Mouse (Mus musculus): ENCODE data around the gene Ube2i. TPM values are rescaled to one million over a fixed set of nuclear protein-coding genes. Genes with fewer than 3 reads are reported as not detected.

Ube2i gene
- polyA plus RNA-seq, 1 experiment = 190 TPM

DNA sequence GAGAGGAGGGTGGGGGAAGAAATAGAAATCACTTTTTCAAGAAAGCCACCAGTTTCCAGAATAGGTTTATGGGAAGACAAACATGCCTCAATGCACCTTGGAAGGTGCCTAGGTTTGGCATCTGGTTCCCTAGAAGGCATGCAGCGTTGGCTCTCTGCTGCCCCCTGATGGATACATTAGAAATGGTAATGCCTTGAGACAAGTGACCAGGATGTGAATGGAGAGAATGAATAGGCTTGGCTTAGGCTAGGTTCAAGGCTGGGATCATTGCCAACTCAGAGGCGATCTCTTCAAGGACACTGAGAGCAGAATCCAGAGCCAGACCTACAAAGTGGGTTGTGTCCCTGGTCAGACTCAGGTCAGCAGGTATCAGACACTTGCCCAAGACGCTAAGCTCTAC lies 10.6 kb upstream of the Ube2i start:
- Histone ChIP-seq H3K36me3 (replicated peaks; ENCODE audit: low read length) (no peaks in the 10 kb centered on the region), H3K4me3 (replicated peaks) (no peak overlapping the region), H3K4me1 (peaks cover 10% of the 10 kb centered on the region), H3K9me3 (peaks cover 4% of the 10 kb centered on the region; the same call in 1 of the 2 replicates), H3K27me3 (replicated peaks) (peaks cover 2% of the 10 kb centered on the region)
- no peak for TF ChIP-seq GATA1 (IDR thresholded peaks at IDR 0.05; ENCODE audit: borderline replicate concordance, low read length)
- no peak for TF ChIP-seq FLI1 (IDR thresholded peaks at IDR 0.05; ENCODE audit: low read length)

DNA sequence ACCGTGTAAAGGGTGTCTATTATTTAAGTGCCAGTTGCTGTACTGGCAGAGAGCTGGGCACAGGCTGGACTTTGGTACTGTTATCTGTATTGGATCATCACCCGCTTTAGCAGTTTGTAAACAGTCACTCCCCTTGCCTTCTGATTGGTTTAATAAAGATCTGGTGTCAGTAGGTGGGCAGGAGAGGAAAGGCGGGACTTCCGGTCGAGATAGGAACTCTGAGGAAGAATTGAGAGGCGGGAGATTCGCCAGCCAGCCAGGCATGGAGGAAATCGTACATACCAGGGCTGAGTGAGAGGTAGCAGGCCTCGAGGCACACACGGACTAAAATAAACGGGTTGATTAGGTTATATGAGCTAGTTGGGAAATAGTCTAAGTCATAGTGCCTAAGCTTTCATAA lies 7.7 kb upstream of the Ube2i start:
- Histone ChIP-seq H3K27me3 (replicated peaks) (peaks cover 7% of the 10 kb centered on the region), H3K4me3 (replicated peaks) (no peak overlapping the region), H3K4me1 (peaks cover 20% of the 10 kb centered on the region), H3K9me3 (peaks cover 4% of the 10 kb centered on the region; the same call in 1 of the 2 replicates), H3K36me3 (replicated peaks; ENCODE audit: low read length) (no peaks in the 10 kb centered on the region)
- no peak for TF ChIP-seq FLI1 (IDR thresholded peaks at IDR 0.05; ENCODE audit: low read length)
- TF ChIP-seq GATA1 (IDR thresholded peaks at IDR 0.05; ENCODE audit: borderline replicate concordance, low read length) = no peak

DNA sequence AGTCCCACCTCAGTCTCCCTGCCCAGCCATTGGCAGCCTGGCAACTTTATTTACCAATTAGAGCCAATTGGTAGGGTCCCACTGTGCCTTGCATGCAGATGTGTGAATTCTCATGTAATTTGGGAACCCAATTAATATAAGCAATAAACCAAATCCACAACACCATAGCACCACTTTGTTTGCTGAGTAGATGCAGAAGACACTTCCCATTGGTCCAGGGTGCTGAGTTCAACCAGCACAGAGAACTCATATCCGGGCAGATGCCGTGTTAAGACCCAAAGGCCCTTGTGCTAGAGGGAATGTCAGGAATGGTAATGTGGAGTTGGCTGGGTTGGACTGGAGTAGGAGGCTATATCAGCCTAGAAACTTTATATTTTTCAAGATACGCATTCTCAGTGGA lies 1.4 kb upstream of the Ube2i start:
- Histone ChIP-seq H3K36me3 (replicated peaks; ENCODE audit: low read length) (peaks cover 2% of the 10 kb centered on the region), H3K9me3 (no peaks in the 10 kb centered on the region), H3K4me1 (peaks cover 35% of the 10 kb centered on the region), H3K27me3 (replicated peaks) (peaks cover 9% of the 10 kb centered on the region), H3K4me3 (replicated peaks) (no peak overlapping the region)
- TF ChIP-seq FLI1 (IDR thresholded peaks at IDR 0.05; ENCODE audit: low read length) (no peak), GATA1 (IDR thresholded peaks at IDR 0.05; ENCODE audit: borderline replicate concordance, low read length) (no peak)

DNA sequence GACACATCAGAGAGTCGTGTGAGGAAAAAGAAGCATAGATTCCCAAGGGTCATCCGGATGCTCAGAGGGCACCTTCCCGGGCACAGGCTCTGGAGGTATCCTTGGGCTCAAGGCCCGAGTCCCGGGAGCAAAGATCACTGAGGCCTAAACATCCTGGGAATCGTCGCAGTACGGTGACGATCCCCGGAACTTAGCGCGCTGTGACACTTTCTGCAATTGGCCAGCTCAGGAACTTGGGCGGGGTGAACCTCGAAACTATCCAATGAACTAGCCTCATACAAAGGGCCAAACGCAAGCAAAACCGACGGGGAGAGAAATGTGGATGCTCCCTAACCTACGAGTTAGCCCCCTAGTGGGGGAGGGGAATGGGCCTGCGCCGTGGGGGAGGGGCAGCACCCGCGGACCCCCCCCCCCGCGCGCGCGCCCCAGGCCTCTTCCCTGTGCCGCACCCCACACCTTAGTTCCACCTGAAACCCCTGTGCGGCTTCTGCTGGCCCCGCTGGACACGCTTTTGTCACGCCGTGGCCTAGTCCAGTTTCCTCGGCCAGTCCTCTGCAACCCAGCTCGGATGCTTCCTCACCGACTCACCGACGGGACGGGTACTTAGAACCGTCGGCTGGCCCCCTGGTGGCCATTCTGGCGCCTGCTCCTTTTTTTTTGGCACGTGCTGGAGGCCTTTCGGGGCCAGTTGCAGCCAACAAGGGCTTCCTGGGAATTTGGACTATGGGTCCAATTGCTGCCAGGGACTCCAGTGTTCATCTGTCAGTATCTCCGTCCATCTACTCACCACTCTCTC lies 518 bp downstream of the Ube2i start:
- peak overlapping the region; percentile 95 for H3K4me3 ChIP-seq (replicated peaks)
- H3K36me3 ChIP-seq (replicated peaks; ENCODE audit: low read length) = peaks cover 21% of the 10 kb centered on the region
- H3K27me3 ChIP-seq (replicated peaks) = peaks cover 7% of the 10 kb centered on the region
- TF ChIP-seq GATA1 (IDR thresholded peaks at IDR 0.05; ENCODE audit: borderline replicate concordance, low read length) (no peak), FLI1 (IDR thresholded peaks at IDR 0.05; ENCODE audit: low read length) (no peak)
- no peaks in the 10 kb centered on the region for H3K9me3 ChIP-seq
- H3K4me1 ChIP-seq = peaks cover 48% of the 10 kb centered on the region

DNA sequence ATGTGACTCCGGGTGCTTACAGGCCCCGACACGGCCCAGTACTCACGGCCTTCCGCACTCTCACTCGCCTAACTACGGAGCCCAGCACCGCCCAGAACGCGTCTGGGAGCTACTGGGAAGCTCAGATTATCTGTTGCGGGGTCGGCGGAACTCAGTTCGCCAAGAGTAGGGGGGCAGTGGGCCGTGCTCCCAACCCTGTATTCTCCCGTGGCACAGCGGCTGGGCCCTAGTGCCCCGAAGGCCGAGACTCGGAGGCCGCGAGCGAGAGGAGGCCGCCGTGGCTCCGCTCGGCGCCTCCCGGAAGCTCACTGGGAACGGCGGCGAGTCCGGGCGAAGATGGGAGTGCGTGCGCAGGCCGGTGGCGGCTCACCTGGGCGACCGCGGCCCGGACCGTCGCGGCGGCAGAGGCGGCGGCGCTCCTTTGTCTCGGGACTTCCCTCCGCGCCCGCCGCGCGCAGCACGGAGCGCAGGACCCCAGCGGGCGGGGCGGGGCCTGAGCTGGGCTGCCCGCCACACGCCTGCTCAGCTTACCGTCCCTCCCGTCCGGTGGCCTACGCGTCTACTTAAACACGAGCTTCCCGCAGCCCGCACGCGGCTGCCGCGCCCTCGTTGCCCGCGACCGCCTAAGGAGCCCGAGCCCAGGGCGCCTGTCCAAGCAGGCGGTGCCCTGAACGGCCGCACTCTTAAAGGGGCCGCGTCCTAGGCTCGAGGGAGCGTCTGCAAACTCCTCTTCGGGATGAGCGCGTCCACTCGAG lies 1.3 kb downstream of the Ube2i start:
- H3K4me3 ChIP-seq (replicated peaks) = peak overlapping the region; percentile 95
- peaks cover 54% of the 10 kb centered on the region for H3K4me1 ChIP-seq
- TF ChIP-seq FLI1 (IDR thresholded peaks at IDR 0.05; ENCODE audit: low read length) (no peak), GATA1 (IDR thresholded peaks at IDR 0.05; ENCODE audit: borderline replicate concordance, low read length) (no peak)
- H3K27me3 ChIP-seq (replicated peaks) = peaks cover 5% of the 10 kb centered on the region
- H3K36me3 ChIP-seq (replicated peaks; ENCODE audit: low read length) = peaks cover 29% of the 10 kb centered on the region
- H3K9me3 ChIP-seq = no peaks in the 10 kb centered on the region

DNA sequence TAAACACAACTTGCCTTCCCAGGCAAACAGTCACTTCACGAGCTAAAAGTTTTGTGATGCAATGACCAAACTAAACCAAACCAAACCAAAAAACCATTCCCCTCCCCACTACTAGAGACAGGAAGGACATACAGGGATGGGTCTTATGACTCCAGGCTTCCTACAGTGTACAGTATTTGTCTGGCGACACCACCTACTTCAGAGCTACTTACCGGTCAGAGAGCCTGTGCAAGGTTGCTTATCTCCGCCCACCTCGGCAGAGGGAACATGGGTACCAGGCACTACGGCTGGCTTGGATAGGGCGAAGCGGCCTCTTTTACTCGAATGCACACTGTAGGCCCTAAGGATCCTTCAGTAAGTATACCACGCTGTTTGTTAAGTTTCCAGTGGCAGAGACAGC lies 2.1 kb downstream of the Ube2i start:
- Histone ChIP-seq H3K27me3 (replicated peaks) (peaks cover 2% of the 10 kb centered on the region), H3K4me1 (peaks cover 50% of the 10 kb centered on the region), H3K9me3 (no peaks in the 10 kb centered on the region), H3K4me3 (replicated peaks) (peak overlapping the region; percentile 95), H3K36me3 (replicated peaks; ENCODE audit: low read length) (peaks cover 37% of the 10 kb centered on the region)
- TF ChIP-seq GATA1 (IDR thresholded peaks at IDR 0.05; ENCODE audit: borderline replicate concordance, low read length) = no peak
- no peak for TF ChIP-seq FLI1 (IDR thresholded peaks at IDR 0.05; ENCODE audit: low read length)

DNA sequence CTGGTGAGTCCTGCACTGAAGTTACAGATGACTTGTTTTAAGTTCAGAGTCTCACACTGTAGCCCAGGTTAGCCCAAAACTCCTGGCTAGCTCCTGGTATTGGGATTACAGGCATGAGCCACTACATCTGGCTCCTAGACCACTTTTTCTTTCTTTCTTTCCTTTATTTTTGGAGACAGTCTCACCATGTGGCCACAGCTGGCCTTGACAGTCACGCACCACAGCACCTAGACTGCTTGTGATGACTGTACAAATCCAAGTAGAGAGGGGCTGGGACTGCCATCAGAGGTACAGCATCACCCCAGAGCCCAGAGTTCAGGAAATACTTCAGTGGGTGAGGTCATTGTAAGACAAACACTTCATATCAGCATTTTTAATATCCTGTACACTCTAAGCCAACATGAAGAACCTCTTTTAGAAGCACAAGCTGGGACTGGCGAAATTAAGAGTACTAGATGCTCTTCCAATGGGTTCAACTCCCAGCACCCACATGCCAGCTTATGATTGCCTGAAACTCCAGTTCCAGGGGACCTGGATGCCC lies 3.6 kb downstream of the Ube2i start:
- TF ChIP-seq GATA1 (IDR thresholded peaks at IDR 0.05; ENCODE audit: borderline replicate concordance, low read length) (no peak), FLI1 (IDR thresholded peaks at IDR 0.05; ENCODE audit: low read length) (no peak)
- Histone ChIP-seq H3K4me1 (peaks cover 50% of the 10 kb centered on the region), H3K36me3 (replicated peaks; ENCODE audit: low read length) (peaks cover 51% of the 10 kb centered on the region)

DNA sequence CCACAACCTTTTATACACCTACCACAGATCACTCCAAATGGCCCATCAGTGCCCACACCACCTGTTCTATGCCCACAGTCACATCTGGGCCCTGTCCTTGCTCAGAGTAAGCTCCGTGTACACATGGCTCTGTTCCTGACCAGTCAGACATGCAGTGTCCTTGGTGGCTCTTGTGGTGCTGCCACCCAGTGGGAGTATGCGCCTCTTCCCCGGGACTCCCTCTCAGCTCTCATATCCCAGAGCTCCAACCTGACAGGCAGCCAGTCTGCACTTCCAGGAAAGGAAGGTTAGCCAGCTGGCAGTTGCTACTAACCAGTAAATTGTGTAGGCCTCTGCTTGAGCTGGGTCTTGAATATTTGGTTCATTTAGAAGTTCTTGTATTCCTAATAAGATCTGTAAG lies 10.0 kb downstream of the Ube2i start:
- no peak for TF ChIP-seq GATA1 (IDR thresholded peaks at IDR 0.05; ENCODE audit: borderline replicate concordance, low read length)
- no peak for TF ChIP-seq FLI1 (IDR thresholded peaks at IDR 0.05; ENCODE audit: low read length)
- H3K36me3 ChIP-seq (replicated peaks; ENCODE audit: low read length) = peaks cover 82% of the 10 kb centered on the region
- no peaks in the 10 kb centered on the region for H3K27me3 ChIP-seq (replicated peaks)
- no peak overlapping the region for H3K4me3 ChIP-seq (replicated peaks)
- H3K4me1 ChIP-seq = peaks cover 15% of the 10 kb centered on the region
- H3K9me3 ChIP-seq = no peaks in the 10 kb centered on the region

More for the DNA sequence above, 3.6 kb downstream of the Ube2i start:
- Histone ChIP-seq H3K4me3 (replicated peaks) (peak overlapping the region; percentile 95), H3K9me3 (no peaks in the 10 kb centered on the region), H3K27me3 (replicated peaks) (no peaks in the 10 kb centered on the region)

DNA sequence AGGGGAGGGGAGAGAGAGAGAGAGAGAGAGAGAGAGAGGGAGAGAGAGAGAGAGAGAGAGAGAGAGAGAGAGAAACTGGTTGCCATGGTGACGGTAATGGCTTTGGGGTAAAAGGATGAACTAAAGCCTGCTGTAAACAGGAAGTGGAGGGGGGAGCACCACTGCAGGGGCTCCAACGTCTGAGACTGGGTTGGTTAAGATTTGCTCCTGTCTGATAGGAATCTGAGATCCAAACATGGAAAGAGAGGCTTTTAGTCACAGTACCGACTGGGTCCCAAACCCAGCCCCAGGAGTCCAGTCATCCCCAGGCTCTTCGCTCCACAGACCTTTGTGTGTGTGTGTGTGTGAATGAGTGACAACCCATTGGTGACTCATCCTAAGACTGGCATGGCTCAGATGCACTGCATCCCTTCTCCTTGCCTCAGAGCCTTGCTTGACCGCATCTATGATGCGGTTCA lies 16.6 kb downstream of the Ube2i start:
- H3K9me3 ChIP-seq = no peaks in the 10 kb centered on the region
- peaks cover 42% of the 10 kb centered on the region for H3K27me3 ChIP-seq (replicated peaks)
- TF ChIP-seq FLI1 (IDR thresholded peaks at IDR 0.05; ENCODE audit: low read length) = no peak
- TF ChIP-seq GATA1 (IDR thresholded peaks at IDR 0.05; ENCODE audit: borderline replicate concordance, low read length) = no peak
- peaks cover 22% of the 10 kb centered on the region for H3K4me1 ChIP-seq
- H3K36me3 ChIP-seq (replicated peaks; ENCODE audit: low read length) = peaks cover 34% of the 10 kb centered on the region
- H3K4me3 ChIP-seq (replicated peaks) = no peak overlapping the region
